Mouse (Mus musculus): ENCODE data around the gene Nlgn3. TPM values are rescaled to one million over a fixed set of nuclear protein-coding genes. Genes with fewer than 3 reads are reported as not detected.

Nlgn3 gene
- total and polyA plus RNA-seq, 3 experiments: 0.04 to 0.76 (median 0.12) TPM

DNA sequence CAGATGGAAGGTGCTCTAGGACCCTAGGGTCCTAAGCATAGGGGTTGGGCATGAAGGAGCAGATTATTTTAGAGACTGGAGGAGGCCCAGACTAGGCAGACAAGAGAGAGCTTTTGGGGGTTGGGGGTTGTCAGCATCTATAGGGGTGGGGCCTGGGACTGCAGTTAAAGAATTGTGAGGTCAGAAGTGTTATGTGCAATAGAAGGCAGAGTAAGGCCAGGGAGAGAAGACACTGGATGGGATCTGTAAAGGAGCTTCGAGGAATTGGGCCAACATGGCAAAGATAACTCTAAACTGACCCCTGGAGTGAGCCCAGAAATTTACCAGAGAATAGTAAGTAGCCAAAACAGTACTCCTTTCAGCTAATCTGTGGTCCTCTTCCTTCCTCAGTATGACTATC is 35.1 kb upstream of the Nlgn3 start, which contains the start of gene Gm614:
Gene Gm614 (minus strand): TSS at position 101 of the 400 bp plus-strand sequence.
- H3K27me3 ChIP-seq (replicated peaks): no peaks in the 10 kb centered on the region
- peaks cover 30% of the 10 kb centered on the region for H3K79me2 ChIP-seq (replicated peaks; ENCODE audit: control insufficient read depth, extremely low read depth, insufficient read depth, poor library complexity, severe bottlenecking)
- H3K4me2 ChIP-seq (ENCODE audit: insufficient read depth, low read depth, poor library complexity, severe bottlenecking): no peak within 1 kb of the TSS
- H3K27ac ChIP-seq (ENCODE audit: insufficient read depth, low read depth): no peak within 1 kb of the TSS
- no peak for DNase-seq (ENCODE audit: extremely low read depth)
- H3K36me3 ChIP-seq (replicated peaks in 1 of 2; ENCODE audit: control insufficient read depth in 1 of 2, insufficient read depth in 1 of 2, low read length in 1 of 2): peaks cover 46 to 64% of the 10 kb centered on the region in 2 experiments
- H3K9me3 ChIP-seq (replicated peaks; ENCODE audit: low read length): no peaks in the 10 kb centered on the region
- in situ Hi-C loops (cut with MboI; ENCODE audit: low pct_ligation_motif_present, low pct_unique_long_range_greater_than_20kb, low sequenced_read_pairs): loop anchor here (5.0 kb wide), 1 partner anchor 63 kb away; no protein-coding TSS in a partner anchor
- peaks cover 6 to 40% of the 10 kb centered on the region in 2 experiments; a peak in 3 of 4 replicates for H3K4me1 ChIP-seq (ENCODE audit: control insufficient read depth in 1 of 2, insufficient read depth in 2 of 2)
- H3K9ac ChIP-seq (ENCODE audit: insufficient read depth, low read depth): no peak within 1 kb of the TSS
- dilution Hi-C loops (cut with MboI; ENCODE audit: extremely low pct_ligation_motif_present, extremely low pct_unique_long_range_greater_than_20kb, low sequenced_read_pairs): no loop called here
- TF ChIP-seq ELF1 (IDR thresholded peaks at IDR 0.05; ENCODE audit: low read depth, low read length): no peak
- TF ChIP-seq PAX5 (IDR thresholded peaks at IDR 0.05; ENCODE audit: low read length): no peak
- TF ChIP-seq CTCF (conservative IDR thresholded peaks at IDR 0.05 in 1 of 2, IDR thresholded peaks at IDR 0.05 in 1 of 2; ENCODE audit: low read depth in 2 of 2, low read length in 2 of 2): no peak
- no peak for TF ChIP-seq POLR2A (IDR thresholded peaks at IDR 0.05; ENCODE audit: low read depth, low read length)
- no peak for TF ChIP-seq MXI1 (IDR thresholded peaks at IDR 0.05; ENCODE audit: low read depth, low read length)
- TF ChIP-seq NRF1 (IDR thresholded peaks at IDR 0.05; ENCODE audit: low read depth, low read length): no peak
- no peak for TF ChIP-seq HCFC1 (IDR thresholded peaks at IDR 0.05; ENCODE audit: low read depth, low read length)
- H3K4me3 ChIP-seq (replicated peaks in 1 of 3; ENCODE audit: low read depth in 2 of 3, low read length in 2 of 3, poor library complexity in 1 of 3): no peak within 1 kb of the TSS

DNA sequence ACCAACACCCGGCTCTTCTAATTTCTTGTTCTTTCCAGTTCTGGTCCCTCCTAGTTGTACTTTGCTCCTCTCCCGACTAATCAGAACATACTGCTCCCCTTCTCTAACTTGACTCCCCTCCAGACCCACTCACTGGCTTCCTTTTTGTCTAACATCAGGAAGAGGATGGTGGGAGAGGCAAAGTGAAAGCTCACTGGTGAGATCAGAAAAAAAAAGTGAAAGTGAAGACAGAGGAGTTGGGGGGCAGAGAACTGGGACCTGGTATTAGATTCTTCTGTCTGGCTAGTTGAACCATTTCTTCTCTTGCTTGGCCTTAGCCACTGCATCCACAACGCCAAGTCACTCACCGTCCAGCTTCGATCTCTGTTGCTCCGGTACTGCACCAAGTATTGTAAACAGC is 32.3 kb upstream of the Nlgn3 start:
- H3K36me3 ChIP-seq (replicated peaks in 1 of 2; ENCODE audit: control insufficient read depth in 1 of 2, insufficient read depth in 1 of 2, low read length in 1 of 2): peaks cover 34 to 46% of the 10 kb centered on the region in 2 experiments
- H3K4me2 ChIP-seq (ENCODE audit: insufficient read depth, low read depth, poor library complexity, severe bottlenecking): peak overlapping the region; percentile 92
- in situ Hi-C loops (cut with MboI; ENCODE audit: low pct_ligation_motif_present, low pct_unique_long_range_greater_than_20kb, low sequenced_read_pairs): no loop called here
- peaks cover 30% of the 10 kb centered on the region for H3K79me2 ChIP-seq (replicated peaks; ENCODE audit: control insufficient read depth, extremely low read depth, insufficient read depth, poor library complexity, severe bottlenecking)
- TF ChIP-seq RCOR1 (conservative IDR thresholded peaks at IDR 0.05; ENCODE audit: low read depth, low read length) (no peak), UBTF (IDR thresholded peaks at IDR 0.05; ENCODE audit: low read depth, low read length) (no peak), JUN (IDR thresholded peaks at IDR 0.05; ENCODE audit: insufficient read depth, low read depth, low read length) (no peak), EP300 (IDR thresholded peaks at IDR 0.05; ENCODE audit: low read length) (no peak), HCFC1 (IDR thresholded peaks at IDR 0.05; ENCODE audit: low read depth, low read length) (no peak), CHD1 (IDR thresholded peaks at IDR 0.05; ENCODE audit: low read depth, low read length) (no peak)
- H3K9me3 ChIP-seq (replicated peaks; ENCODE audit: low read length): no peaks in the 10 kb centered on the region
- H3K4me1 ChIP-seq (ENCODE audit: control insufficient read depth in 1 of 2, insufficient read depth in 2 of 2): peaks cover 2 to 48% of the 10 kb centered on the region in 2 experiments; a peak in 2 of 4 replicates
- dilution Hi-C loops (cut with MboI; ENCODE audit: extremely low pct_ligation_motif_present, extremely low pct_unique_long_range_greater_than_20kb, low sequenced_read_pairs): no loop called here
- peak overlapping the region; percentile 97 for H3K9ac ChIP-seq (ENCODE audit: insufficient read depth, low read depth)
- DNase-seq (ENCODE audit: extremely low read depth): no peak
- no peaks in the 10 kb centered on the region for H3K27me3 ChIP-seq (replicated peaks)
- peak overlapping the region; percentile 64 to 88 (median 82) for H3K4me3 ChIP-seq (replicated peaks in 1 of 3; ENCODE audit: low read depth in 2 of 3, low read length in 2 of 3, poor library complexity in 1 of 3)
- H3K27ac ChIP-seq (ENCODE audit: insufficient read depth, low read depth): no peak overlapping the region; the same call in 1 of the 2 replicates

DNA sequence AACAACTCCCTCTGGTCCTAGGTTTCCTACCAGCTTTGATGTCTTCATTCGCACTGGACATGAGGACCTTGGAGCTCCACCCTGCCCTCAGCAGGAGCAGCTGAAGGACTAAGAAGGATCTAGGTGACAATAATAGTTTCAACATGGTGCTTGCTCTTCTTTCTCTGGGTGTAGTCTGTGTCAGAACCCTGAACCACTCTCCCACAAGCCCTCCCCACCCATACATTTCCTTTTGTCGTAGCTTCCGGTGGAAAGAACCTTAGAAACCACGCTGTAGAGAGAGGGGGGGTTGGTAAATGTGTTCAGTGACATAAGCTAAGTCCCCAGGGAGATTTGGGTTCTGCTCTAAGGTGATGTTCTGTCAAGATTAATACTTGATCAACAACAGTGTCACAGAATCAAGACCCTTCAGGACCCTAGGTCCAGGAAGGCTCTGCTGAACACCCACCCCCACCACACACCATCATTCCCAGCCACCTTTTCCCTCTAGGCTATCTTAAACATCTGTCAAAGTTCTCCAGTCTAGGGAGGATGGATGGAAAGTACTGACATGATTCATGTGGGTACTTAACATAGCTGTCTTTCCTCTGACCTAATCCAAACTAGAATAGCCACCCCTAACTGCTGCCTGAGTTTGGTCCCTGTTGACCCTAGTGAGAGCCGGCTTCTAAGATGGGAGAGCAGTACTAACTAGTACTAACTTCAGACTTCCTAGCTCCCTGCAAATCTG is 30.8 kb upstream of the Nlgn3 start, which contains the start of gene Il2rg:
Gene Il2rg (minus strand): TSS at position 231 of the 730 bp plus-strand sequence.
- H3K9me3 ChIP-seq (replicated peaks; ENCODE audit: low read length): no peaks in the 10 kb centered on the region
- in situ Hi-C loops (cut with MboI; ENCODE audit: low pct_ligation_motif_present, low pct_unique_long_range_greater_than_20kb, low sequenced_read_pairs): no loop called here
- peaks cover 2 to 46% of the 10 kb centered on the region in 2 experiments; a peak in 2 of 4 replicates for H3K4me1 ChIP-seq (ENCODE audit: control insufficient read depth in 1 of 2, insufficient read depth in 2 of 2)
- H3K27ac ChIP-seq (ENCODE audit: insufficient read depth, low read depth): peak within 1 kb of the TSS; percentile 96
- H3K4me3 ChIP-seq (replicated peaks in 1 of 3; ENCODE audit: low read depth in 2 of 3, low read length in 2 of 3, poor library complexity in 1 of 3): peak within 1 kb of the TSS; percentile 64 to 88 (median 82)
- peaks cover 28% of the 10 kb centered on the region for H3K79me2 ChIP-seq (replicated peaks; ENCODE audit: control insufficient read depth, extremely low read depth, insufficient read depth, poor library complexity, severe bottlenecking)
- peak; percentile 89 for DNase-seq (ENCODE audit: extremely low read depth)
- peak within 1 kb of the TSS; percentile 92 for H3K4me2 ChIP-seq (ENCODE audit: insufficient read depth, low read depth, poor library complexity, severe bottlenecking)
- H3K27me3 ChIP-seq (replicated peaks): no peaks in the 10 kb centered on the region
- dilution Hi-C loops (cut with MboI; ENCODE audit: extremely low pct_ligation_motif_present, extremely low pct_unique_long_range_greater_than_20kb, low sequenced_read_pairs): no loop called here
- peaks cover 26 to 32% of the 10 kb centered on the region in 2 experiments for H3K36me3 ChIP-seq (replicated peaks in 1 of 2; ENCODE audit: control insufficient read depth in 1 of 2, insufficient read depth in 1 of 2, low read length in 1 of 2)
- H3K9ac ChIP-seq (ENCODE audit: insufficient read depth, low read depth): peak within 1 kb of the TSS; percentile 97
- TF ChIP-seq MEF2A (IDR thresholded peaks at IDR 0.05; ENCODE audit: borderline replicate concordance, low read depth, low read length) (peak; percentile 77), USF1 (IDR thresholded peaks at IDR 0.05; ENCODE audit: low read depth, low read length) (no peak), ELF1 (IDR thresholded peaks at IDR 0.05; ENCODE audit: low read depth, low read length) (0 out of 2 replicates have a peak, but pooled peaks have one; percentile 22), IRF4 (IDR thresholded peaks at IDR 0.05; ENCODE audit: low read depth, low read length) (peak; percentile 51), KAT2A (IDR thresholded peaks at IDR 0.05; ENCODE audit: insufficient replicate concordance, low read length) (0 out of 2 replicates have a peak, but pooled peaks have one; percentile 42), NRF1 (IDR thresholded peaks at IDR 0.05; ENCODE audit: low read depth, low read length) (no peak), TBP (conservative IDR thresholded peaks at IDR 0.05; ENCODE audit: low read depth, low read length) (peak; percentile 87), NELFE (IDR thresholded peaks at IDR 0.05; ENCODE audit: low read depth, low read length) (peak; percentile 61), POLR2A (IDR thresholded peaks at IDR 0.05; ENCODE audit: low read depth, low read length) (peak; percentile 76), EP300 (IDR thresholded peaks at IDR 0.05; ENCODE audit: low read length) (peak; percentile 70), MXI1 (IDR thresholded peaks at IDR 0.05; ENCODE audit: low read depth, low read length) (peak; percentile 34; the same call in 1 of the 2 replicates), JUN (IDR thresholded peaks at IDR 0.05; ENCODE audit: insufficient read depth, low read depth, low read length) (peak; percentile 65), MYC (IDR thresholded peaks at IDR 0.05; ENCODE audit: low read depth, low read length) (peak; percentile 85), CHD2 (IDR thresholded peaks at IDR 0.05; ENCODE audit: low read length) (peak; percentile 83), RCOR1 (conservative IDR thresholded peaks at IDR 0.05; ENCODE audit: low read depth, low read length) (0 out of 2 replicates have a peak, but pooled peaks have one; percentile 55), ETS1 (conservative IDR thresholded peaks at IDR 0.05; ENCODE audit: low read depth, low read length) (peak; percentile 75), POLR2AphosphoS2 (IDR thresholded peaks at IDR 0.05; ENCODE audit: low read depth, low read length) (peak; percentile 74; the same call in 1 of the 2 replicates)
